Mouse (Mus musculus) adrenal gland (tissue): ENCODE results near the gene Mief2.

Experiments used
- intact Hi-C: fragments of 180-260 bp; cut with DNase I; formaldehyde crosslinking; loops from one replicate; pipeline ENCODE4 v1.15.1; 2025
- microRNA-seq, 2 experiments: library from miRNA; unstranded; fragments of <30 nt; microRNA quantifications; one replicate each; pipeline ENCODE4; 2019

The Mief2 gene

DNA sequence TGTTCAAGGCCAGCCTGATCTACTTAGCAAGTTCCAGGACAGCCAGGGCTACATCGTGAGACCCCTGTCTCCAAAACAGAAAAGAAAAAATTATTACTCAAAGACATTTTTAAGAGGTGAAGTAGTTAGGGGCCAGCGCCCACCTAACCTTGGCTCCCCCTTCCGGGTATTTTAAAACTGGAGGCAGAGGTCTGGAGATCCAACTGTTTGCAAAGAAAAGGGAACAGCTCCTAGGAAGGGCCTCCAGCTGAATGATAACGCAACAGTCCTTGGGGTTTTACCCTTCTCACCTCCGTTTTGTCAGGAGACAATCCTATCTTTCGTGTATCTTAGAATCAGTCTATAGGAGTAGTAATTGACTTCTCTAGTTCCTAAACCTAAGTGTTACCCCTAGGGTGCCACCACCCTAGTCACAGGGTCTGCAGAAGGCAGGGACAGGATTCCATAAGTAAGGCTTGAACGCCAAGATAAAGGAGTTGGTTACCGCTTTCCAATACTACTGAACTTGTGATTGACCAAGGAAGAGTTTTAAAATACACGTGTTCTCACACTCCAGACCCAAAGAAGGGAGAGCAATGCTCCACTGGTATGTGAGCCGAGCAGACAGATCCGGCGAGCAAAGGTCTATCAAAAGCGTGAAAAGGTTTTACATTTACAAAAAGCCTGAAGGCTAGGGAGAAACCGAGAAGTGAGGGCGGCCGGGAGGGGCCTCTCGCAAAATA, 48.1 kb downstream of the Mief2 start:
- intact Hi-C loops = loop anchor here (5.0 kb wide), 1 partner anchor 44 kb away; no protein-coding TSS in a partner anchor

DNA sequence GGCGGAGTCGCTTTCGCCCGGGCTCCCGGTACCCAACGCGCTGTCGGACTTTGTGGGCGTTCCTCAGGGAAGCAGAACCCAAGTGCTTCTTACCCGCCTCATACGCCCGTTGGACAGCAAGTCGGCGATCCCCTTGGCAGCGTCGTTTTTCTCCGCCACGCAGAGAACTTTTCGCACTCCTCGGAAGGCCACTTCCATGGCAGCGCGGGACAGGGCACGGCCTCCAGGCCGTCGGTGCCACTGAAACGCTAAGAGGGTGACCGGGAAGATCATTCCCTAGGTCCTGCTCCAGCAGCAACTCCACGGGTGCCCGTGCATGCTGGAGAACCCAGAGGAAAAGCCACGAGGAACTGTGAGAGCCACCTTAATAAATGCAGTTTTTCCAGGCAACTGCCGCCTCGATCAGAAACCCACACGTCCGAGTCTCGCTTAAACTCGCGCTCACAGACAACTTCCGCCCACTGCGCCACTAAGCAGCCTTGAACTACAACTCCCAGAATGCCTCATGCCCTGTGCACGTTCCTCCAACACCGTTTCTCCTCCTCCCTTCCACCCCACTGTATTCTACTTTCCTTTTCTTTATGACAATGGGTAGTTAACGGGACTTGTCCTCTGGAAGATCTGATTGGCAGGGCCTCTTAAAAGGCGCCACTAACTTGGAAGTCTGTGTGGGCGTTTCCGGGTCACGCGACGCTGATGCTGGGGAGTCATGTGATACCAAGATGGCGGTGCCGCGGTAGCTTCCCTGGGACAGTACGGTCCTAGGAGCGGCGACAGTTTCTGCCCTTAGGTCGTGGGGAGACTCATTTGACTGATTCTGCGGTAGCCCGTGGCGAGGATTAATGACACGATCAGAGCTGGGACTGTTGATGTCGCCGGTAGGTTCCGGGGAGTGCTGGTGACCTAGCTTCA, 48.9 kb downstream of the Mief2 start, which contains the start of the genes Top3a and Smcr8:
TSS of gene Top3a (minus strand) at position 537 of the 912 bp plus-strand sequence.
TSS of gene Smcr8 (plus strand) at position 696 of the 912 bp plus-strand sequence.
- intact Hi-C loops = loop anchor here (5.0 kb wide), 1 partner anchor 45 kb away; no protein-coding TSS in a partner anchor

DNA sequence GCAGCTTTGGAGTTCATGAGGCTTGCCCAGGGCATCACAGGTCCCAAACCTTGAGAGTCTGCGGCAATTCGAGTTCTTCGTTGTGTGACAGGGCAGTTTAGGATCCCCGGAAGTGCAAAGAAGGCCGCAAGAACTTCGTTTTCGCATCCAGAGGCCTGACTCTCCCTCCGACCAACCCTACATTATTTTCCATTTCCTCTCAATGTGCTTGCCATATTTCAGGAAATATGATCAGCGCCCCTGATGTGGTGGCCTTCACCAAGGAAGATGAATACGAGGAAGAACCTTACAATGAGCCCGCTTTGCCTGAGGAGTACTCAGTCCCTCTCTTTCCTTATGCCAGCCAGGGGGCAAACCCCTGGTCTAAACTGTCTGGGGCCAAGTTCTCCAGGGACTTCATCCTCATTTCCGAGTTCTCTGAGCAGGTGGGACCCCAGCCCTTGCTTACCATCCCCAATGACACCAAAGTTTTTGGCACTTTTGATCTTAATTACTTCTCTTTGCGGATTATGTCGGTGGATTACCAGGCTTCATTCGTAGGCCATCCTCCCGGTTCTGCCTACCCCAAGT, 49.7 kb downstream of the Mief2 start:
- intact Hi-C loops = loop anchor here (5.0 kb wide), 1 partner anchor 46 kb away; no protein-coding TSS in a partner anchor

DNA sequence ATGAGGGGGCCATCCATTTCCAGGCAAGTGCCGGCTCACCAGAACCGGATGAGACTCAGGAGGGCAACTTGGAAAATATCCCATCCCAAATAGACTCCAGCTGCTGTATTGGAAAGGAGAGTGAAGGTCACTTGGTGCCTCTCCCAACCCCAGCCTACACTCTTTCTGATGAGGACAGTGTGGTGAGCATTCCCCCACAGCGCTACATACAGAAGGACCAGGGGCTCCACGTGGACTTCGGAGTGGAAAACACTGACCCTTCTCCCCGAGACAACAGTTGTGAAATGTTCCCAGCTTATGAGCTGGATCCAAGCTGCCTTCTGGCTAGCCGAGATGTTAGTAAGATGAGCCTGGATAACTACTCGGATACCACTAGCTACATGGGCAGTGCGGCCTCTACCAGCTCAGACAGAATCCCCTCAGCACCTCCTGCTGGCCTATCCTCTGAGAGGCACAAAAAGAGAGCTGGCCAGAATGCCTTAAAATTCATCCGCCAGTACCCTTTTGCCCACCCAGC, 51.5 kb downstream of the Mief2 start:
- intact Hi-C loops = loop anchor here (5.0 kb wide), 1 partner anchor 47 kb away; no protein-coding TSS in a partner anchor

Small RNA genes within 50 kb of the gene (microRNA-seq; reads per million reads assigned to microRNA genes)
- 0.69 to 1.2 reads per million in 2 experiments for gene Mir5100
